Mouse (Mus musculus) heart, embryonic 14.5 days (tissue): ENCODE results near the gene Prkcb. TPM values are rescaled to one million over a fixed set of nuclear protein-coding genes. Genes with fewer than 3 reads are reported as not detected.
"Not testable (repeated sequence)": the region's sequence is repeated elsewhere in the genome, so short reads cannot be mapped to it uniquely, and the experiment has no call there.

Experiments
- ATAC-seq: fragments of 200-750 bp; cut with Nextera tagmentation; 2 replicates; pipeline ENCODE4 v1.8.0; 2017; ENCODE audit warnings: low read depth, moderate TSS enrichment; ENCODE audit not compliant: insufficient number of reproducible peaks, insufficient read depth, low FRiP score
- H3K27ac ChIP-seq, 2 experiments: fragments of 200-500 bp in 1 of 2; fragments of 300-500 bp in 1 of 2; sonication (generic) in 1 of 2; replicated peaks in 1 of 2; 2 replicates each; pipeline ENCODE4 v1.5.1; 2012 to 2014; ENCODE audit warnings: low read depth in 2 of 2, low read length in 2 of 2, control low read depth in 1 of 2, mild to moderate bottlenecking in 1 of 2, mixed read lengths in 1 of 2; ENCODE audit not compliant: control insufficient read depth in 1 of 2, insufficient read depth in 1 of 2
- H3K27me3 ChIP-seq: fragments of 300-500 bp; sonication (generic); 2 replicates; pipeline ENCODE4 v1.6.1; 2014; ENCODE audit warnings: mild to moderate bottlenecking, low read length, control low read depth; ENCODE audit not compliant: control insufficient read depth, insufficient read depth
- H3K36me3 ChIP-seq: fragments of 300-500 bp; sonication (generic); 2 replicates; pipeline ENCODE4 v1.6.1; 2014; ENCODE audit warnings: mild to moderate bottlenecking, control low read depth, low read length, mixed read lengths; ENCODE audit not compliant: control insufficient read depth, insufficient read depth
- H3K4me1 ChIP-seq, 2 experiments: fragments of 200-500 bp in 1 of 2; fragments of 300-500 bp in 1 of 2; sonication (generic) in 1 of 2; 2 replicates each; pipeline ENCODE4 v1.6.1; 2012 to 2014; ENCODE audit warnings: low read length in 2 of 2, control low read depth in 1 of 2, mixed read lengths in 1 of 2; ENCODE audit not compliant: control insufficient read depth in 2 of 2, insufficient read depth in 2 of 2
- H3K4me2 ChIP-seq: fragments of 300-500 bp; sonication (generic); 2 replicates; pipeline ENCODE4 v1.6.1; 2014; ENCODE audit warnings: mild to moderate bottlenecking, low read length
- H3K4me3 ChIP-seq, 2 experiments: fragments of 200-500 bp in 1 of 2; fragments of 300-500 bp in 1 of 2; sonication (generic) in 1 of 2; 2 replicates each; pipeline ENCODE4 v1.5.1; 2012 to 2014; ENCODE audit warnings: low read length in 2 of 2, mild to moderate bottlenecking in 2 of 2, control low read depth in 1 of 2, low read depth in 1 of 2, moderate library complexity in 1 of 2; ENCODE audit not compliant: control insufficient read depth in 1 of 2, insufficient read depth in 1 of 2
- H3K9ac ChIP-seq: fragments of 300-500 bp; sonication (generic); 2 replicates; pipeline ENCODE4 v1.6.1; 2014; ENCODE audit warnings: mild to moderate bottlenecking, low read length
- H3K9me3 ChIP-seq: fragments of 300-500 bp; sonication (generic); 2 replicates; pipeline ENCODE4 v1.6.1; 2016; ENCODE audit warnings: low read length, control low read depth; ENCODE audit not compliant: control insufficient read depth
- WGBS: fragments of 180-500 bp; shearing (Covaris S2); extraction: QIAGEN DNeasy Blood & Tissue Kit; methylation state at CpG from one replicate; pipeline ENCODE4 v1.1.7; 2014; 5-methylcytosine and 5-hydroxymethylcytosine counted together
- polyA plus RNA-seq: library from polyadenylated mRNA; unstranded; fragments of >200 nt; fragmentation: Nextera tagmentation; extraction: Ambion mirVana; gene quantifications from 2 replicates; pipeline ENCODE4 v1.2.1, GENCODE M21; 2014

Gene Prkcb
- polyA plus RNA-seq = 5.8 and 6.7 TPM in 2 replicates

- Histone ChIP-seq H3K27me3 (peaks cover 47% of the 10 kb centered on the region), H3K36me3 (no peaks in the 10 kb centered on the region), H3K27ac (no peak within 1 kb of the TSS), H3K9me3 (no peaks in the 10 kb centered on the region), H3K9ac (peak within 1 kb of the TSS; percentile 60), H3K4me2 (peak within 1 kb of the TSS; percentile 96), H3K4me3 (peak within 1 kb of the TSS; percentile 53 to 66), H3K4me1 (peaks cover 4 to 13% of the 10 kb centered on the region in 2 experiments; a peak in 3 of 4 replicates)
- ATAC-seq = peak; percentile 77
- 9% methylated on average over 30 of the region's 42 CpGs for WGBS
Observed at GRCm38 (mm10) chr7:122288605-122289242, at the start of gene Prkcb. Gene Prkcb, plus strand, starts transcription at chr7:122288751.

GRCm38 (mm10) chr7:122238939-122239338, 49.6 kb upstream of the Prkcb start:
- Histone ChIP-seq H3K27ac (no peak overlapping the region), H3K36me3 (no peaks in the 10 kb centered on the region), H3K27me3 (no peaks in the 10 kb centered on the region), H3K4me3 (no peak overlapping the region), H3K9me3 (no peaks in the 10 kb centered on the region), H3K4me1 (no peaks in the 10 kb centered on the region), H3K9ac (no peak overlapping the region), H3K4me2 (no peak overlapping the region)
- no peak for ATAC-seq
- WGBS = 78% methylated on average over 2 of the region's 2 CpGs

- no peak for ATAC-seq
- Histone ChIP-seq H3K27ac (no peak overlapping the region), H3K36me3 (no peaks in the 10 kb centered on the region), H3K4me1 (no peaks in the 10 kb centered on the region), H3K4me3 (no peak overlapping the region), H3K27me3 (no peaks in the 10 kb centered on the region), H3K4me2 (no peak overlapping the region), H3K9ac (no peak overlapping the region), H3K9me3 (no peaks in the 10 kb centered on the region)
- 62% methylated on average over 6 of the region's 6 CpGs for WGBS
Observed at GRCm38 (mm10) chr7:122240413-122241119, 48.0 kb upstream of the Prkcb start.

- H3K9me3 ChIP-seq = no peaks in the 10 kb centered on the region
- WGBS = 49% methylated on average over 1 of the region's 1 CpGs
- no peaks in the 10 kb centered on the region for H3K36me3 ChIP-seq
- no peaks in the 10 kb centered on the region for H3K27me3 ChIP-seq
- no peak overlapping the region for H3K4me3 ChIP-seq
- no peak overlapping the region for H3K27ac ChIP-seq
- no peak overlapping the region for H3K4me2 ChIP-seq
- no peak overlapping the region for H3K9ac ChIP-seq
- no peak for ATAC-seq
- H3K4me1 ChIP-seq = no peaks in the 10 kb centered on the region
Observed at GRCm38 (mm10) chr7:122242260-122242659, 46.3 kb upstream of the Prkcb start.

- ATAC-seq, H3K4me1 ChIP-seq, H3K27ac ChIP-seq, H3K4me2 ChIP-seq, H3K36me3 ChIP-seq, H3K4me3 ChIP-seq, H3K27me3 ChIP-seq, H3K9ac ChIP-seq, H3K9me3 ChIP-seq: not testable (repeated sequence)
Observed at GRCm38 (mm10) chr7:122242744-122243143, 45.8 kb upstream of the Prkcb start.

- no peak overlapping the region for H3K9ac ChIP-seq
- H3K27me3 ChIP-seq = no peaks in the 10 kb centered on the region
- no peaks in the 10 kb centered on the region for H3K36me3 ChIP-seq
- no peak for ATAC-seq
- H3K9me3 ChIP-seq = no peaks in the 10 kb centered on the region
- no peak overlapping the region for H3K4me2 ChIP-seq
- no peak overlapping the region for H3K27ac ChIP-seq
- H3K4me1 ChIP-seq = no peaks in the 10 kb centered on the region
- WGBS = 41% methylated on average over 7 of the region's 7 CpGs
- H3K4me3 ChIP-seq = no peak overlapping the region
Observed at GRCm38 (mm10) chr7:122244166-122244565, 44.4 kb upstream of the Prkcb start.

- H3K4me1 ChIP-seq = no peaks in the 10 kb centered on the region
- no peak for ATAC-seq
- WGBS = 51% methylated on average over 8 of the region's 8 CpGs
- H3K9me3 ChIP-seq = no peaks in the 10 kb centered on the region
- H3K27ac ChIP-seq = no peak overlapping the region
- H3K27me3 ChIP-seq = no peaks in the 10 kb centered on the region
- no peak overlapping the region for H3K9ac ChIP-seq
- no peak overlapping the region for H3K4me2 ChIP-seq
- no peaks in the 10 kb centered on the region for H3K36me3 ChIP-seq
- H3K4me3 ChIP-seq = no peak overlapping the region
Observed at GRCm38 (mm10) chr7:122244584-122244983, 44.0 kb upstream of the Prkcb start.
